Mouse (Mus musculus): ENCODE measurements at regions not wholly inside any gene's neighbourhood (a gene's known extent, or its start where the extent isn't known, plus 50 kb on each side); places are given as distances from the start of the nearest gene placed in this dataset.

GRCm38 (mm10) chr6:50009856-50010255 is 100.2 kb upstream of the Mpp6 start:
- WGBS, result 56% methylated on average over 5 of the region's 5 CpGs
- no peak for ATAC-seq (replicated peaks; ENCODE audit: extremely low read depth, insufficient read depth, low FRiP score)
- Histone ChIP-seq H3K4me1 (ENCODE audit: control insufficient read depth, insufficient read depth, low read length) (peaks cover 19% of the 10 kb centered on the region), H3K27me3 (ENCODE audit: control insufficient read depth, insufficient read depth, low read length) (no peaks in the 10 kb centered on the region), H3K9me3 (replicated peaks; ENCODE audit: control insufficient read depth, low read length) (no peaks in the 10 kb centered on the region), H3K27ac (ENCODE audit: low read length) (no peak overlapping the region), H3K4me2 (ENCODE audit: low read depth, low read length) (no peak overlapping the region), H3K36me3 (ENCODE audit: control insufficient read depth, insufficient read depth) (no peaks in the 10 kb centered on the region), H3K9ac (ENCODE audit: low read length) (no peak overlapping the region), H3K4me3 (ENCODE audit: low read length) (no peak overlapping the region)

- H3K36me3 ChIP-seq (ENCODE audit: control insufficient read depth, insufficient read depth), result no peaks in the 10 kb centered on the region
- no peaks in the 10 kb centered on the region for H3K27me3 ChIP-seq (ENCODE audit: control insufficient read depth, insufficient read depth, low read length)
- WGBS, result 75% methylated on average over 12 of the region's 12 CpGs
- peaks cover 19% of the 10 kb centered on the region for H3K4me1 ChIP-seq (ENCODE audit: control insufficient read depth, insufficient read depth, low read length)
- H3K4me2 ChIP-seq (ENCODE audit: low read depth, low read length), result no peak overlapping the region
- ATAC-seq (replicated peaks; ENCODE audit: extremely low read depth, insufficient read depth, low FRiP score), result no peak
- H3K4me3 ChIP-seq (ENCODE audit: low read length), result no peak overlapping the region
- H3K9me3 ChIP-seq (replicated peaks; ENCODE audit: control insufficient read depth, low read length), result no peaks in the 10 kb centered on the region
- H3K9ac ChIP-seq (ENCODE audit: low read length), result no peak overlapping the region
- H3K27ac ChIP-seq (ENCODE audit: low read length), result no peak overlapping the region
Measured at GRCm38 (mm10) chr6:50011071-50011470, 99.0 kb upstream of the Mpp6 start.

- Histone ChIP-seq H3K27ac (ENCODE audit: low read length) (no peak overlapping the region), H3K27me3 (ENCODE audit: control insufficient read depth, insufficient read depth, low read length) (no peaks in the 10 kb centered on the region), H3K36me3 (ENCODE audit: control insufficient read depth, insufficient read depth) (no peaks in the 10 kb centered on the region), H3K4me3 (ENCODE audit: low read length) (no peak overlapping the region), H3K9ac (ENCODE audit: low read length) (no peak overlapping the region), H3K4me1 (ENCODE audit: control insufficient read depth, insufficient read depth, low read length) (peaks cover 19% of the 10 kb centered on the region), H3K4me2 (ENCODE audit: low read depth, low read length) (no peak overlapping the region), H3K9me3 (replicated peaks; ENCODE audit: control insufficient read depth, low read length) (no peaks in the 10 kb centered on the region)
- ATAC-seq (replicated peaks; ENCODE audit: extremely low read depth, insufficient read depth, low FRiP score), result no peak
- 61% methylated on average over 5 of the region's 5 CpGs for WGBS
Measured at GRCm38 (mm10) chr6:50011746-50012453, 98.1 kb upstream of the Mpp6 start.

DNA sequence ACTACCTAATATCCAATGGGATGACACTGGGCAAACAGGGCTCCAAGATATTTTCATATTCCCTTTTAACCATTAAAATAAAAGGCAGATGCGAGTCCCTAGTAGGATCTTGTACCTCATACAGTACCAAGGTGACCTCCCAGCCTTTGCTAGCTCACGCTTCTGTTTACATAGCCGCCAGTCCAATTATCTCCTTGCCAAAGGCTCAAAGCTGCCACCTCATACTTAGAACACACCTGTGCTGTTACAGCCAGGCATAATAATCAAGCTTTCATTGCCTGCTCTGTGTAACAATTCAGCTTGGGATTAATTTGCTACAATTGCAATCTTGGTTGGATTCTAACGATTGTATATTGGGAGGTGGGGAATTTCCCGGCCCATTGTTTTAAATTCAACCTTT is 97.0 kb upstream of the Mpp6 start:
- Histone ChIP-seq H3K4me2 (ENCODE audit: low read depth, low read length) (no peak overlapping the region), H3K36me3 (ENCODE audit: control insufficient read depth, insufficient read depth) (no peaks in the 10 kb centered on the region), H3K9ac (ENCODE audit: low read length) (no peak overlapping the region), H3K4me3 (ENCODE audit: low read length) (no peak overlapping the region), H3K9me3 (replicated peaks; ENCODE audit: control insufficient read depth, low read length) (no peaks in the 10 kb centered on the region), H3K4me1 (ENCODE audit: control insufficient read depth, insufficient read depth, low read length) (peaks cover 19% of the 10 kb centered on the region), H3K27me3 (ENCODE audit: control insufficient read depth, insufficient read depth, low read length) (no peaks in the 10 kb centered on the region), H3K27ac (ENCODE audit: low read length) (no peak overlapping the region)
- WGBS, result 73% methylated on average over 5 of the region's 5 CpGs
- ATAC-seq (replicated peaks; ENCODE audit: extremely low read depth, insufficient read depth, low FRiP score), result no peak

GRCm38 (mm10) chr6:50013842-50014241 is 96.2 kb upstream of the Mpp6 start:
- H3K4me3 ChIP-seq (ENCODE audit: low read length), result no peak overlapping the region

GRCm38 (mm10) chr6:50027981-50028380 is 82.1 kb upstream of the Mpp6 start:
- no peaks in the 10 kb centered on the region for H3K27me3 ChIP-seq (ENCODE audit: control insufficient read depth, insufficient read depth, low read length)
- H3K27ac ChIP-seq (ENCODE audit: low read length), result no peak overlapping the region
- no peak for ATAC-seq (replicated peaks; ENCODE audit: extremely low read depth, insufficient read depth, low FRiP score)
- no peak overlapping the region for H3K9ac ChIP-seq (ENCODE audit: low read length)
- H3K4me2 ChIP-seq (ENCODE audit: low read depth, low read length), result no peak overlapping the region
- no peak overlapping the region for H3K4me3 ChIP-seq (ENCODE audit: low read length)
- H3K9me3 ChIP-seq (replicated peaks; ENCODE audit: control insufficient read depth, low read length), result no peaks in the 10 kb centered on the region
- H3K36me3 ChIP-seq (ENCODE audit: control insufficient read depth, insufficient read depth), result no peaks in the 10 kb centered on the region
- 82% methylated on average over 6 of the region's 6 CpGs for WGBS
- no peaks in the 10 kb centered on the region for H3K4me1 ChIP-seq (ENCODE audit: control insufficient read depth, insufficient read depth, low read length)

More at GRCm38 (mm10) chr6:50013842-50014241, 96.2 kb upstream of the Mpp6 start:
- no peak for ATAC-seq (replicated peaks; ENCODE audit: extremely low read depth, insufficient read depth, low FRiP score)
- Histone ChIP-seq H3K4me2 (ENCODE audit: low read depth, low read length) (no peak overlapping the region), H3K9ac (ENCODE audit: low read length) (no peak overlapping the region), H3K36me3 (ENCODE audit: control insufficient read depth, insufficient read depth) (no peaks in the 10 kb centered on the region), H3K4me1 (ENCODE audit: control insufficient read depth, insufficient read depth, low read length) (peaks cover 14% of the 10 kb centered on the region), H3K9me3 (replicated peaks; ENCODE audit: control insufficient read depth, low read length) (no peaks in the 10 kb centered on the region), H3K27me3 (ENCODE audit: control insufficient read depth, insufficient read depth, low read length) (no peaks in the 10 kb centered on the region), H3K27ac (ENCODE audit: low read length) (no peak overlapping the region)
- WGBS, result 87% methylated on average over 7 of the region's 7 CpGs

- WGBS, result 56% methylated on average over 10 of the region's 10 CpGs
- H3K27ac ChIP-seq (ENCODE audit: low read length), result no peak overlapping the region
- no peaks in the 10 kb centered on the region for H3K9me3 ChIP-seq (replicated peaks; ENCODE audit: control insufficient read depth, low read length)
- no peaks in the 10 kb centered on the region for H3K36me3 ChIP-seq (ENCODE audit: control insufficient read depth, insufficient read depth)
- H3K4me1 ChIP-seq (ENCODE audit: control insufficient read depth, insufficient read depth, low read length), result peaks cover 2% of the 10 kb centered on the region; the same call in 1 of the 2 replicates
- no peak overlapping the region for H3K9ac ChIP-seq (ENCODE audit: low read length)
- ATAC-seq (replicated peaks; ENCODE audit: extremely low read depth, insufficient read depth, low FRiP score), result no peak
- H3K27me3 ChIP-seq (ENCODE audit: control insufficient read depth, insufficient read depth, low read length), result no peaks in the 10 kb centered on the region
- peak overlapping the region; percentile 13; the same call in 1 of the 2 replicates for H3K4me2 ChIP-seq (ENCODE audit: low read depth, low read length)
- H3K4me3 ChIP-seq (ENCODE audit: low read length), result no peak overlapping the region
Measured at GRCm38 (mm10) chr6:50029895-50030515, 80.0 kb upstream of the Mpp6 start.

- H3K4me2 ChIP-seq (ENCODE audit: low read depth, low read length), result no peak overlapping the region
- no peak for ATAC-seq (replicated peaks; ENCODE audit: extremely low read depth, insufficient read depth, low FRiP score)
- H3K27ac ChIP-seq (ENCODE audit: low read length), result no peak overlapping the region
- WGBS, result 67% methylated on average over 5 of the region's 5 CpGs
- no peaks in the 10 kb centered on the region for H3K27me3 ChIP-seq (ENCODE audit: control insufficient read depth, insufficient read depth, low read length)
- H3K4me3 ChIP-seq (ENCODE audit: low read length), result no peak overlapping the region
- H3K36me3 ChIP-seq (ENCODE audit: control insufficient read depth, insufficient read depth), result no peaks in the 10 kb centered on the region
- H3K9me3 ChIP-seq (replicated peaks; ENCODE audit: control insufficient read depth, low read length), result no peaks in the 10 kb centered on the region
- no peak overlapping the region for H3K9ac ChIP-seq (ENCODE audit: low read length)
- peaks cover 2% of the 10 kb centered on the region; the same call in 1 of the 2 replicates for H3K4me1 ChIP-seq (ENCODE audit: control insufficient read depth, insufficient read depth, low read length)
Measured at GRCm38 (mm10) chr6:50031356-50031755, 78.7 kb upstream of the Mpp6 start.

GRCm38 (mm10) chr6:50032894-50033595 is 77.0 kb upstream of the Mpp6 start:
- no peak for ATAC-seq (replicated peaks; ENCODE audit: extremely low read depth, insufficient read depth, low FRiP score)
- Histone ChIP-seq H3K9ac (ENCODE audit: low read length) (no peak overlapping the region), H3K36me3 (ENCODE audit: control insufficient read depth, insufficient read depth) (no peaks in the 10 kb centered on the region), H3K4me3 (ENCODE audit: low read length) (peak overlapping the region; percentile 13; the same call in 1 of the 2 replicates), H3K27ac (ENCODE audit: low read length) (no peak overlapping the region; the same call in 1 of the 2 replicates), H3K4me2 (ENCODE audit: low read depth, low read length) (peak overlapping the region; percentile 46), H3K4me1 (ENCODE audit: control insufficient read depth, insufficient read depth, low read length) (peaks cover 2% of the 10 kb centered on the region; the same call in 1 of the 2 replicates), H3K9me3 (replicated peaks; ENCODE audit: control insufficient read depth, low read length) (no peaks in the 10 kb centered on the region), H3K27me3 (ENCODE audit: control insufficient read depth, insufficient read depth, low read length) (no peaks in the 10 kb centered on the region)
- WGBS, result 32% methylated on average over 15 of the region's 15 CpGs

Data from heart, embryonic 16.5 days (tissue).